Mouse (Mus musculus) gastrocnemius, postnatal 4 days (tissue): ENCODE results near the gene Adgrg6. TPM values are rescaled to one million over a fixed set of nuclear protein-coding genes. Genes with fewer than 3 reads are reported as not detected.

Source experiments
- DNase-seq, 2 experiments: peaks; one replicate each; pipeline ENCODE4 v3.0.0; 2021 to 2022; ENCODE audit warnings: low spot score in 2 of 2, mixed read lengths in 2 of 2
- total RNA-seq, 2 experiments: library from RNA; stranded (reverse); gene quantifications; 2 replicates each; pipeline ENCODE4 v1.2.3; 2021

Adgrg6 gene
- total RNA-seq, 2 experiments from 2014 or later = 5.4 to 5.8 TPM

GRCm38 (mm10) chr10:14495204-14495603, 50.3 kb downstream of the Adgrg6 start:
- no peak for DNase-seq

GRCm38 (mm10) chr10:14491838-14492237, 53.6 kb downstream of the Adgrg6 start:
- DNase-seq = no peak

GRCm38 (mm10) chr10:14483257-14483656, 62.2 kb downstream of the Adgrg6 start:
- DNase-seq = no peak

GRCm38 (mm10) chr10:14482483-14482882, 63.0 kb downstream of the Adgrg6 start:
- DNase-seq = no peak

GRCm38 (mm10) chr10:14480928-14481327, 64.5 kb downstream of the Adgrg6 start:
- DNase-seq = no peak

- no peak for DNase-seq
These were observed 69.1 kb downstream of the Adgrg6 start for GRCm38 (mm10) chr10:14476393-14476792.

GRCm38 (mm10) chr10:14475641-14476040, 69.8 kb downstream of the Adgrg6 start:
- DNase-seq = no peak

- no peak for DNase-seq
These were observed 70.7 kb downstream of the Adgrg6 start for GRCm38 (mm10) chr10:14474541-14475305.

GRCm38 (mm10) chr10:14471039-14471550, 74.4 kb downstream of the Adgrg6 start:
- no peak for DNase-seq

- no peak for DNase-seq
These were observed 76.8 kb downstream of the Adgrg6 start for GRCm38 (mm10) chr10:14468623-14469022.

- DNase-seq = no peak
These were observed 81.5 kb downstream of the Adgrg6 start for GRCm38 (mm10) chr10:14463796-14464511.

- no peak for DNase-seq
These were observed 84.4 kb downstream of the Adgrg6 start for GRCm38 (mm10) chr10:14460933-14461514.

GRCm38 (mm10) chr10:14460252-14460932, 85.1 kb downstream of the Adgrg6 start:
- DNase-seq = no peak

- DNase-seq = no peak
These were observed 85.6 kb downstream of the Adgrg6 start for GRCm38 (mm10) chr10:14459819-14460218.

- no peak for DNase-seq
These were observed 86.1 kb downstream of the Adgrg6 start for GRCm38 (mm10) chr10:14459330-14459729.

- no peak for DNase-seq
These were observed 91.0 kb downstream of the Adgrg6 start for GRCm38 (mm10) chr10:14454481-14454880.

- DNase-seq = no peak
These were observed 93.6 kb downstream of the Adgrg6 start for GRCm38 (mm10) chr10:14451811-14452210.

GRCm38 (mm10) chr10:14450073-14450472, 95.4 kb downstream of the Adgrg6 start:
- DNase-seq = no peak

- no peak for DNase-seq
These were observed 99.7 kb downstream of the Adgrg6 start for GRCm38 (mm10) chr10:14445590-14446291.

- no peak for DNase-seq
These were observed 104.4 kb downstream of the Adgrg6 start for GRCm38 (mm10) chr10:14440860-14441579.
